Mouse (Mus musculus): Measurements from ENCODE around the gene Scrt2. TPM values are rescaled to one million over a fixed set of nuclear protein-coding genes. Genes with fewer than 3 reads are reported as not detected.
"Not testable (repeated sequence)": the region's sequence is repeated elsewhere in the genome, so short reads cannot be mapped to it uniquely, and the experiment has no call there.

The Scrt2 gene
- polyA plus RNA-seq, 1 experiment from 2014 or later, result 27.8 TPM

DNA sequence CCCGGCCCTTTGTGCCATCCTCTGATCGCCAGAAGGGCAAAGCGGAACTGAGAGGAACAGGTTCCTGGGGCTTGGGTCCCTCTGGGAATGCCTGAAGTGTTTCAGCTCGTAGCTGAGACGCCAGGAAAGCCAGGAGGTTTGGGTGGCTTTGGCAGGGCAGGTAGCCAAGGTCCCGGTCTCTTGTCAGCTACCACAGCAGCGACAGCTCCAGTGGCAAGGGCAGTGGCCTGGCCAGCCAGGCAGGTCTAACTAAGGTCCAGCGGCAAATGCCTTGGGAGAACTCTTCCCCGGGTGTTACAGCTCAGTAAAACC is 24.1 kb upstream of the Scrt2 start:
- peak overlapping the region; percentile 73 for H3K27ac ChIP-seq
- peaks cover 4% of the 10 kb centered on the region for H3K27me3 ChIP-seq
- no peak overlapping the region for H3K4me3 ChIP-seq
- no peaks in the 10 kb centered on the region for H3K9me3 ChIP-seq
- ATAC-seq (ENCODE audit: low FRiP score), result no peak
- WGBS, result 71% methylated on average over 9 of the region's 9 CpGs
- H3K9ac ChIP-seq, result 0 out of 2 replicates have a peak overlapping the region, but pooled peaks have one; percentile 20
- no peak overlapping the region for H3K4me2 ChIP-seq
- H3K36me3 ChIP-seq, result no peaks in the 10 kb centered on the region
- H3K4me1 ChIP-seq (replicated peaks), result peaks cover 17% of the 10 kb centered on the region

DNA sequence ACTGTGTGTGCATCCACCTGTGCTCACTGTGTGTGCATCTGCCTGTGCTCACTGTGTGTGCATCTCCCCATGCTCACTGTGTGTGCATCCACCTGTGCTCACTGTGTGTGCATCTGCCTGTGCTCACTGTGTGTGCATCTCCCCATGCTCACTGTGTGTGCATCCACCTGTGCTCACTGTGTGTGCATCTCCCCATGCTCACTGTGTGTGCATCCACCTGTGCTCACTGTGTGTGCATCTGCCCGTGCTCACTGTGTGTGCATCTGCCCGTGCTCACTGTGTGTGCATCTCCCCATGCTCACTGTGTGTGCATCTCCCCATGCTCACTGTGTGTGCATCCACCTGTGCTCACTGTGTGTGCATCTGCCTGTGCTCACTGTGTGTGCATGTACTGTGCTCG is 18.5 kb upstream of the Scrt2 start:
- H3K4me3 ChIP-seq; H3K27me3 ChIP-seq; ATAC-seq (ENCODE audit: low FRiP score); H3K9me3 ChIP-seq; H3K4me2 ChIP-seq; H3K36me3 ChIP-seq; H3K4me1 ChIP-seq (replicated peaks); H3K9ac ChIP-seq; H3K27ac ChIP-seq: not testable (repeated sequence)
- 88% methylated on average over 3 of the region's 3 CpGs for WGBS

DNA sequence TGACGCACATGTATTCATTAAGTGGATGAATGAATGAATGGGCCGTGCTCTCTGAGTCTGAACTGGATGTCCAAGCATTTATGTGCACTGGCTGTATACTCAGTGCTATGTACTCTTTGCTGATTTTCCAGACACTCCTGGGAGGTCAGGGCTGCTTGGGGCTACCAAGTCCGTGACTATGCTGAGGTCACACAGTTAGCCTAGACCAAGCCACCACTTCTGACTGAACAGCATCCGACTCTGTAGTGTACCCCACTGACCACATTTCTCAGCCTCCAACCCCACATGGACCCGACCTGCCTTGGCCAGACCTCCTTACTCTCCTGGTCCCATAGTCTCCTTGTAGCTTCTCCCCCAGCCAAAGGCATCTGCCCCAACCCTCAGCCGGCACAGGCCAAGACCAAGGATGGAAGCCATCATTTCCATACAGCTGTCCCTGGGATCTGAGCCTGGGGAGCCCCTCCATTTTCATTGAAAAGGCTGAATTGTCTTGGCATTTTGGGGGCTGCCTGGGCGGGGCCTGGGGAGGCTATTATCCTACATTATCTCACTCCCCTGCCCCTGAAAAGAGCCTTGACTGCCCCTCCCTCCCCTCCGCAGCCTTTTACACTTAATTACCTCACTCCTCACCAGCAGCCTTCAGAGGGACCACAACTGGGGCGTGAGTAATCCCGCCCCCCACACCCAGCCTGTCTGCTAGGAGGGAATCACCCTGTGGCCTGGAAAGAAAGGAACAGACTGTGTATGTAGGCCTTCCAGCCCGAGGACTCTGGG is 12.5 kb upstream of the Scrt2 start:
- no peaks in the 10 kb centered on the region for H3K36me3 ChIP-seq
- H3K27ac ChIP-seq, result peak overlapping the region; percentile 82
- peaks cover 16% of the 10 kb centered on the region for H3K4me1 ChIP-seq (replicated peaks)
- H3K4me3 ChIP-seq, result no peak overlapping the region
- ATAC-seq (ENCODE audit: low FRiP score), result peak; percentile 79
- 19% methylated on average over 11 of the region's 11 CpGs for WGBS
- H3K27me3 ChIP-seq, result 0 out of 2 replicates have a peak, but pooled peaks cover 1% of the 10 kb centered on the region
- no peak overlapping the region for H3K4me2 ChIP-seq
- peak overlapping the region; percentile 43 for H3K9ac ChIP-seq
- H3K9me3 ChIP-seq, result no peaks in the 10 kb centered on the region

DNA sequence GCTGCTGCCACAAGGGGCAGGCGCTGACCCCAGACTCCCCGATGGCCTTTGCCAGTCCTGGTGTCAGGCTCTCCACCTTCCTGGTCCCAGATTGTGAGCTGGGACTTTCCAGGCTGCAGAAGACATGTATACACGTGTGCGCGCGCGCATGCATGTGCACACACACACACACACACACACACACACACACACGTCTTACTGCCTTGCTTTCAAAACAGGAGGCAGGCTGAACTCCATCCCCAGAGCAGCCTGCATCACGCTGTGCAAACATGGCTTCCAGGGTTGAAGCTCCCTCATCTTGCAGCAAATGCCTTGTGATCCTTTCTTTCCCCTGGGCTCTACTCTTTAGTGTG is 11.9 kb upstream of the Scrt2 start:
- 42% methylated on average over 9 of the region's 9 CpGs for WGBS
- H3K4me3 ChIP-seq, result no peak overlapping the region
- peak overlapping the region; percentile 43 for H3K9ac ChIP-seq

DNA sequence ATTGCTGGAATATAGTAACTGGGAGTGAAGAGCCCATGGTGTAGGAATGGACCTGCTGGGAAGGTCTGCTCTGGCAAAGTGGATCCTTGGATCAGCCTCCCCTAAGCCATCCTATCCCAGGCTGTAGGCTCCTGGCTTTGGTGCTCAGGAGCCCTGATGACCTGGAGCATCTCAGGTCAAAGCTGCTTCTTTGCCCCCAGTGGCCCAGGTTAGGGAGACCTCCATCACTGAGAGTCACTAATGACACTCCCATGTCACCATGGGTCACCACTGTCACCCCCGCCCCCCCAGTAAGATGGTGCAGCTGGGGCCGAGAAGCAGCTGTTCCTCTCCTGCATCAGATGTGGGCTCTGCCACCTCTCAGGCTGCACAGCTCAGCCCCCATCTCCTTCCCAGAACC is 11.4 kb upstream of the Scrt2 start:
- 64% methylated on average over 2 of the region's 2 CpGs for WGBS
- peak; percentile 33; the same call in 1 of the 2 replicates for ATAC-seq (ENCODE audit: low FRiP score)

More for the DNA sequence above, 11.9 kb upstream of the Scrt2 start:
- H3K4me1 ChIP-seq (replicated peaks), result peaks cover 16% of the 10 kb centered on the region
- ATAC-seq (ENCODE audit: low FRiP score), result peak; percentile 55; the same call in 1 of the 2 replicates
- no peak overlapping the region for H3K4me2 ChIP-seq
- no peaks in the 10 kb centered on the region for H3K36me3 ChIP-seq
- H3K9me3 ChIP-seq, result no peaks in the 10 kb centered on the region
- peak overlapping the region; percentile 82 for H3K27ac ChIP-seq
- H3K27me3 ChIP-seq, result peaks cover 7% of the 10 kb centered on the region; the same call in 1 of the 2 replicates

DNA sequence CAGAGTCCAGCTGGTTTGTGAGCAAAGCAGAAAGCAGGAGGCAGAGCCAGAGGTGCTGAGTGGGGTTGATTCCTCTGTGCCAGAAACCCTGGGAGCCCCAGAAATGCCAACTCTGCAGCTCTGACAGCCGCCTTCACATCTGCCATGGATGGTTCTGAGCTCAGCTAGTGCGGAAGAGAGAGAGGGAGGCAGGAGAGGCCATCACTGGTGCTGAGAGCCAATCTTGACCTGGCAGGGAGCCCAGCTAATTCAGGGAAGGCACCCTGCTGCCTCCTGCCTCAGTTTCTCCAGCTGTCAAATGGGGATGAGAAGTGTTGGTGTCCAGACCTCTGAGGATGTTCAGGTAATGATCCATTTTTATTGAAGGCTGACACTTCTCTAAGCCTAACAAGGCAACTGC is 6.8 kb upstream of the Scrt2 start:
- Histone ChIP-seq H3K9ac (no peak overlapping the region), H3K9me3 (no peaks in the 10 kb centered on the region), H3K36me3 (no peaks in the 10 kb centered on the region), H3K4me3 (no peak overlapping the region), H3K27me3 (peaks cover 17% of the 10 kb centered on the region; the same call in 1 of the 2 replicates), H3K27ac (no peak overlapping the region), H3K4me2 (no peak overlapping the region), H3K4me1 (replicated peaks) (peaks cover 32% of the 10 kb centered on the region)
- 74% methylated on average over 2 of the region's 2 CpGs for WGBS
- no peak for ATAC-seq (ENCODE audit: low FRiP score)

More for the DNA sequence above, 11.4 kb upstream of the Scrt2 start:
- peak overlapping the region; percentile 82 for H3K27ac ChIP-seq
- no peaks in the 10 kb centered on the region for H3K9me3 ChIP-seq
- peaks cover 10% of the 10 kb centered on the region; the same call in 1 of the 2 replicates for H3K27me3 ChIP-seq
- H3K4me3 ChIP-seq, result no peak overlapping the region
- peaks cover 16% of the 10 kb centered on the region for H3K4me1 ChIP-seq (replicated peaks)
- H3K9ac ChIP-seq, result no peak overlapping the region
- H3K4me2 ChIP-seq, result no peak overlapping the region
- no peaks in the 10 kb centered on the region for H3K36me3 ChIP-seq

DNA sequence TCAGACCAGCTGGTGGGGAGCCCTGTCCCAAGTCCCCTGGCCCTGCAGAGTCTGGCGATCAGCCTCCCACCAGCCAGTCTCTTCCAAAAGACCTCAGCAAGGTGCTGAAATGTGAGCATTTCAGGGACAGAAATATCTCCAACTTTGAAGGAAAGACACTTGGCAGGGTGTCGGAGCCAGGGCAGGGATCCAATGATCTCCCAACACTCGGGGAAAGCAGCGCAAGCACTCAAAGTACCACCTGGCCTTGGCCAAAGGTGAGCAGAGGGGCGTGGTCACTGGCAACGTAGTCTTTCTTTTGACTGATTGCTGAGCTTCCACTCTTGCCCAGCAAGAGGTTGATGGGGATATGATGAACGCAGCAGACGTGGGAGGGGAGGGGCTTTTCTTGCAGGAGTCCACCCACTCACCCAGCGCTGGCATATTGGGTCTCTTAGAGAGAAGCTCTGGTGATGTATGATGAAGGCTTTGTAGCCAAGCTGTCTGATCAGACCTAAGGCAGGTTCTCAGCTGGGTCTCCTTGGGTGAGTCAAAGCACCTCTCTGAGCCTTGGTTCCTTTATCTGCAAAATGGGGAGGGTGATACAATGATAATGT is 5.9 kb upstream of the Scrt2 start:
- no peak overlapping the region for H3K27ac ChIP-seq
- H3K4me1 ChIP-seq (replicated peaks), result peaks cover 33% of the 10 kb centered on the region
- no peaks in the 10 kb centered on the region for H3K36me3 ChIP-seq
- H3K9ac ChIP-seq, result no peak overlapping the region
- 60% methylated on average over 9 of the region's 9 CpGs for WGBS
- no peak overlapping the region for H3K4me3 ChIP-seq
- H3K9me3 ChIP-seq, result no peaks in the 10 kb centered on the region
- no peak overlapping the region for H3K4me2 ChIP-seq
- peaks cover 17% of the 10 kb centered on the region; the same call in 1 of the 2 replicates for H3K27me3 ChIP-seq
- no peak for ATAC-seq (ENCODE audit: low FRiP score)

DNA sequence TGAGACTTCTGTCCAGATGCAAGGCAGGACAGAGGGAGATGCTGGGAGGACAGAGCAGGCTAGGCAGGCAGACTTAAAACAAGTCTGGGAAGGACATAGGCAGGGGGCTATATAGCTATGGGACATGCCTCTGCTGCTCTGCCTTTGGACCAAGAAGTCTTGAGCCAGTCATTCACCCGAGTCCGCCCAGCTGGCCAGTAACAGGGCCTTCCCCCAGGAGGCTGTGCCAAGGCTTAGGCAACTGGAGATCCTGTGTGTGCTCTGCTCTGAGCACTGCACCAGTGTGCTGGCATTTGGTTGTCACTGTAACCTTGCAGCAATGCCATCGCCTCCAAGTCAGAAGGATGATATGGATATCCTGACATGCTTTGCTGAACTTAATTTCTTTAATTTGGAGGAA is 4.0 kb upstream of the Scrt2 start:
- no peak overlapping the region for H3K4me2 ChIP-seq
- no peak overlapping the region; the same call in 1 of the 2 replicates for H3K27ac ChIP-seq
- 71% methylated on average over 3 of the region's 3 CpGs for WGBS
- H3K9me3 ChIP-seq, result no peaks in the 10 kb centered on the region
- peaks cover 41% of the 10 kb centered on the region for H3K4me1 ChIP-seq (replicated peaks)
- H3K27me3 ChIP-seq, result peaks cover 17% of the 10 kb centered on the region; the same call in 1 of the 2 replicates
- H3K36me3 ChIP-seq, result no peaks in the 10 kb centered on the region
- ATAC-seq (ENCODE audit: low FRiP score), result no peak
- no peak overlapping the region for H3K4me3 ChIP-seq
- H3K9ac ChIP-seq, result peak overlapping the region; percentile 43

DNA sequence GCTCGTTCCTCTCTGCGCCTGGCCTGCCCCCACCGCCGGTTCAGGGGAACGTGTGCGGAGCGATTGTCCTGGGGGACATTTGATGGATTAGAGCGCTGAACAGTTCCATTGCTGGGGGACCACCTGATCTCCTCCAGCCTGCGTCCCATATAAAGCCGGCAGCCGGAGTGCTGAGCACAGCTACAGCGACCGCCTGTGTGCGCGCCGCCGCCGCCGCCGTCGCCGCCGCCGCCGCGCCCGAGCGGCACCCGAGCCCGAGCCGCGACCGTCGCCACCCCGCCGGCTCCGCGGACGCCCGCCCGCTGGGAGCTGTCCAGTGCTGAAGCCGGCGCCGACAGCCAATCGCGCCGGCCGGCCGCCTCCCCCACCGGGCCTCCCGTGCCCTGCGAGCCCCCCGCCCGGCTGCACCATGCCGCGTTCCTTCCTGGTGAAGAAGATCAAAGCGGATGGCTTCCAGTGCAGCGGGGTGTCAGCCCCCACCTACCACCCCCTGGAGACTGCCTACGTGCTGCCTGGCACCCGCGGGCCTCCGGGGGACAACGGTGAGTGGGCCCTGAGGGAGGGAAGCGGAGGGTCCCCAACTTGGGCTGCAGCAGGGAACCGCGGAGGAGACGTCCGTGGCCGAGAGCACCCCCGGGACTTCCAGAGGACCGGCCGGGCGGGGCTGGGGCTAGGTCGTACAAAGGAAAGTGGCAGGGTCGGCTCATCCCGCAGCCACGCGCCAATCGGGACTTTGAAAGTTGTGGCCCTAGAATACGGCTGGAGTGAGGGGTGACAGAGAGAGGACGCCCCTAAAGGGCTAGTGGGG is 516 bp downstream of the Scrt2 start:
- Histone ChIP-seq H3K4me3 (peak overlapping the region; percentile 91), H3K9ac (peak overlapping the region; percentile 99), H3K4me1 (replicated peaks) (peaks cover 83% of the 10 kb centered on the region), H3K4me2 (peak overlapping the region; percentile 87), H3K27ac (peak overlapping the region; percentile 99), H3K27me3 (0 out of 2 replicates have a peak, but pooled peaks cover 5% of the 10 kb centered on the region), H3K9me3 (no peaks in the 10 kb centered on the region), H3K36me3 (peaks cover 4% of the 10 kb centered on the region; the same call in 1 of the 2 replicates)
- under 1% methylated on average over 73 of the region's 81 CpGs for WGBS
- ATAC-seq (ENCODE audit: low FRiP score), result peak; percentile 85

DNA sequence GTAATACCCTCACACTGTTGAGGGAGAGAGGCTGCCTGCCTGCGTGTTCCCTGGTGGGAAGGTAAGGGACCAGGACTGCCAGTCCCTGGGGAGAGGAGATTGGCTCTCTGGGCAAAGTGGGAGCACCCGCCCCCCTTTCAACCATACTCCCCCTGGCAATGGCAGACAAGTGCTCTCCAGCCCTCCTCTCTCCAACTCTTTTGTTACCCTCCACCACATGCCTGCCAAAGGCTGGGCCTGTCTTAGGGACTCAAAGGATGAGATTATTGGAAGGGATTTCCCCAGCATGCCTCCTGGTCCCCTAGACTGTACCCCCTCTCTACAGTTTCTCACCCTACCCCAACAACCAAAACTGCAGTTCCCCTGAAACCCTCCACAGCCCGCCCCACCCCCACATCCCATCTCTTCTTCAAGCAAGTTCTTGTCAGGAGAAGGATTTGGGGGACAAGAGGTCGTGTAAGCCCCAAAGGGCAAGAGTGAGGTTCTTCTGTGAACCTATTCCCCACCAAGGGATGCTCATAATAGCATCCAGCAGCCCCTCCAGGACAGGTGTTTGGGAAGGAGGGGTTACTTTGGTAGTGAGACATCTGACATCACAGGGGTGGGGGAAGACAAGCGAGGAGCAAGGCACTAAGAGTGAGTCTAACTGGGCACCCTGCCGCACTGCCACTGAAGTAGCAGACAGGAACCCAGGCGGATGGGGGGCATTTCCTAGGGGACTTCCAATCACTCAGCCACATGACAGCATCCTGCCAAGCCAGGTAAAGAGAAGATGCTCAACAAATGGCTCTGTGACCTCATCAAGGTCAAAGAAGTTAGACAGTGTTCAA is 1.3 kb downstream of the Scrt2 start:
- peak; percentile 14 for ATAC-seq (ENCODE audit: low FRiP score)
- peak overlapping the region; percentile 87 for H3K4me2 ChIP-seq
- H3K27me3 ChIP-seq, result 0 out of 2 replicates have a peak, but pooled peaks cover 5% of the 10 kb centered on the region
- peak overlapping the region; percentile 91 for H3K4me3 ChIP-seq
- H3K9ac ChIP-seq, result peak overlapping the region; percentile 99
- peak overlapping the region; percentile 99 for H3K27ac ChIP-seq
- H3K4me1 ChIP-seq (replicated peaks), result peaks cover 85% of the 10 kb centered on the region
- WGBS, result 12% methylated on average over 7 of the region's 7 CpGs
- H3K36me3 ChIP-seq, result peaks cover 4% of the 10 kb centered on the region; the same call in 1 of the 2 replicates
- H3K9me3 ChIP-seq, result no peaks in the 10 kb centered on the region

DNA sequence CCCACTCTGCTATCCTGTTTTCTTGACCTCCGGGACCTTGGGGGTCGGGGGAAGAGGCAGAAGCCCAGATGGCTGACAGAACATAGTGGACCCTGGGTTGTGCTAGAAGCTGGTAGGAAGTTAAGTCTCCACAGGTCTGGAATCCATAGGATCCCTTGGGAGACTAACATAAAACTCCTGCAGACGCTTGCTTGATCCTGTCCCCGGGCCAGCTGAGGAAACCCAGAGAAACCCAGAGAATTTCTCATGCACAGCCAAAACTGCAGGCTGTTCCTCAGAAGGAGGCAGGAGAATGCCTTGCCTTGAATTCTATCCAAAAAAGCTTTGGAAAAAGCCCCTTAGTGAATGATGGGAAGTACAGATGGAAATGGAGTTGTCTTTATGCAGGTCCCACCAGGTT is 2.1 kb downstream of the Scrt2 start:
- H3K36me3 ChIP-seq, result peaks cover 11% of the 10 kb centered on the region
- peaks cover 88% of the 10 kb centered on the region for H3K4me1 ChIP-seq (replicated peaks)
- H3K27ac ChIP-seq, result peak overlapping the region; percentile 99
- H3K9ac ChIP-seq, result peak overlapping the region; percentile 99
- peak overlapping the region; percentile 87 for H3K4me2 ChIP-seq
- no peak for ATAC-seq (ENCODE audit: low FRiP score)
- H3K4me3 ChIP-seq, result peak overlapping the region; percentile 91
- H3K27me3 ChIP-seq, result 0 out of 2 replicates have a peak, but pooled peaks cover 5% of the 10 kb centered on the region
- 47% methylated on average over 4 of the region's 4 CpGs for WGBS
- no peaks in the 10 kb centered on the region for H3K9me3 ChIP-seq
